Mouse (Mus musculus): ENCODE measurements at regions not wholly inside any gene's neighbourhood (a gene's known extent, or its start where the extent isn't known, plus 50 kb on each side); places are given as distances from the start of the nearest gene placed in this dataset.

- DNase-seq = no peak
Measured at GRCm38 (mm10) chr9:58421702-58422392, 51.6 kb upstream of the Tbc1d21 start.

GRCm38 (mm10) chr9:58428795-58429194 lies 58.5 kb upstream of the Tbc1d21 start:
- DNase-seq = peak; percentile 45 to 63

- no peak for DNase-seq
Measured at GRCm38 (mm10) chr9:58430772-58431171, 57.6 kb upstream of the Insyn1 start.

- DNase-seq = no peak
Measured at GRCm38 (mm10) chr9:58432793-58433370, 55.5 kb upstream of the Insyn1 start.

- DNase-seq = no peak
Measured at GRCm38 (mm10) chr9:58436246-58437091, 51.9 kb upstream of the Insyn1 start.

GRCm38 (mm10) chr9:58437541-58437940 lies 50.9 kb upstream of the Insyn1 start:
- DNase-seq = no peak

- no peak for DNase-seq
Measured at GRCm38 (mm10) chr9:58438071-58438858, 50.1 kb upstream of the Insyn1 start.

Measured in cerebellum, postnatal 25 days (tissue).